Comparison of ENCODE assay signal across 14 mouse cellular contexts in the genomic region with DNA sequence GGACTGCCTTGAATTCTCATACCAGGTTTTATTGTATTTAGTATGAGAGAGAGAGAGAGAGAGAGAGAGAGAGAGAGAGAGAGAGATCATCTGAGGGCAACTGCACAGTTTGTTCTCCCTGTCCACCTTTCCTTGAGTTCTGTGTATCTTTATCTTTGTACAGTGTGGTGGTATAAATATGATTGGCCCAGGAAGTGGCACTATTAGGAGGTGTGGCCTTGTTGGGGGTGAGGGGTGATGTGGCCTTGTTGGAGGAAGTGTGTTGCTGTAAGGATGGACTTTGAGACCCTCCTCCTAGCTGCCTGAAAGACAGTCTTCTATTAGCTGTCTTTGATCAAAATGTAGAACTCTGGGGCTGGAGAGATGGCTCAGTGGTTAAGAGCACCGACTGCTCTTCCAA.
"Had no signal": no experiment of that assay in that cellular context is flagged by ENCODE, and none has a peak within 500 bp of the region (broad histone marks: within the 10 kb centered on the region; RNA-seq: fewer than 3 reads in every experiment).

No protein-coding gene starts in this region.

- H3K9me3 ChIP-seq: limb, embryonic 12.5 days; liver, embryonic 15.5 days; midbrain, embryonic 15.5 days; neural tube, embryonic 12.5 days had no signal

- ATAC-seq: midbrain, embryonic 15.5 days had no signal

- H3K36me3 ChIP-seq: limb, embryonic 12.5 days; liver, embryonic 15.5 days; midbrain, embryonic 15.5 days; neural tube, embryonic 12.5 days had no signal

- H3K27me3 ChIP-seq: limb, embryonic 12.5 days had no signal

- H3K9ac ChIP-seq: limb, embryonic 12.5 days; liver, embryonic 15.5 days; midbrain, embryonic 15.5 days; neural tube, embryonic 12.5 days had no signal

- H3K4me2 ChIP-seq: limb, embryonic 12.5 days; liver, embryonic 15.5 days; midbrain, embryonic 11.5 days; midbrain, embryonic 15.5 days; neural tube, embryonic 12.5 days had no signal

- H3K4me1 ChIP-seq: liver, embryonic 15.5 days; midbrain, embryonic 15.5 days; neural tube, embryonic 12.5 days had no signal

- H3K27ac ChIP-seq: kidney, postnatal 0 days; liver, embryonic 15.5 days; midbrain, embryonic 15.5 days; neural tube, embryonic 12.5 days had no signal

- DNase-seq: layer of hippocampus, adult 9-11 months; layer of hippocampus, postnatal 36 days; liver; lung, adult 2 months; lung, postnatal 36 days; retina, postnatal 1 day; right cerebral cortex, postnatal 4 days; thymus, postnatal 4 days had no signal

- H3K4me3 ChIP-seq: limb, embryonic 12.5 days; liver, embryonic 15.5 days; midbrain, embryonic 15.5 days; neural tube, embryonic 12.5 days had no signal
